Mouse (Mus musculus): ENCODE measurements at regions not wholly inside any gene's neighbourhood (a gene's known extent, or its start where the extent isn't known, plus 50 kb on each side); places are given as distances from the start of the nearest gene placed in this dataset.

DNA sequence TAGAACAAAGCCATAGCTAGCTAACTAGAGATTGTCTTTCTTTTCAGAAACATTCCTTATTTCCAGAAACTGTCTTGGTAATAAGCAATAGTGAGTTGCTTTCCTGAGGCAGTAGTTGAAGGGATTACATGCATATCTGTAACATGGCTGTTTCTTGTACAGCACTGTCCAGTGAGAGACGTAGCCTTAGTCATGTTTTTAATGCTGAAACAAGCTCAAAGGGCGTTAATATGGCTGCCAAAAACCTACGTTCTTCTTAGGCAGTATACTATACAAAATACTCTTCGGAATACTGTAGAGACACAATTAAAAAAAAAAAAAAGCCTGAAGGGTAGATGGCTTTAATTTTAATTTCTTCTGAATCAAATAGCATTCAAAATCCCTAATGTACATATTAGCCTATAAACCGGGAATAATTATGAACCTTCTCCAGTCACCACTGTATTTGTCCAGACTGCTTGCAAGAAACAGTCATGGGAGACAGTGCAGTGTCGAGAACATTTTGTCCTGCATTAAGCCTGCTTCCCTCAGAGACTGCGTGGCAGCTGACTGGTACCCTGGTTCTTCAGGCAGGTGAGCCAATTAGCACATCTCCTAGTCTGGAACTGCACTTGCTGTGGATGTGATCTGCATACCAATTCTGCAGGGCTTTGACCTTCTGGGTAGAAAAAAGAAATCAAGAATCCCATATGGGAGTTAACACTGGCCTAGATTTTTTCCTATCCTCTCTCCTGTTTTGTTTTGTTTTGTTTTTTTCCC lies 854.7 kb upstream of the Stxbp6 start:
- DNase-seq (ENCODE audit: low spot score) = no peak

Data from embryo, embryonic 10 days (tissue).